Mouse (Mus musculus) liver, postnatal 0 days (tissue): ENCODE measurements around the gene Ddx6. TPM values are rescaled to one million over a fixed set of nuclear protein-coding genes. Genes with fewer than 3 reads are reported as not detected.
A peak's percentile ranks its signal among the peaks of the same experiment; 100 is the strongest.

Source experiments
- ATAC-seq: fragments of 200-750 bp; cut with Nextera tagmentation; 2 replicates; pipeline ENCODE4 v1.8.0; 2017; ENCODE audit warnings: mild to moderate bottlenecking, moderate library complexity
- DNase-seq: peaks from one replicate; pipeline ENCODE4 v3.0.0-alpha.2; 2016
- H3K27ac ChIP-seq: fragments of 300-500 bp; sonication (generic); 2 replicates; pipeline ENCODE4 v1.5.1; 2014; ENCODE audit warnings: antibody characterized with exemption, moderate library complexity, mild to moderate bottlenecking, low read depth
- H3K27me3 ChIP-seq: fragments of 300-500 bp; sonication (generic); 2 replicates; pipeline ENCODE4 v1.6.1; 2014; ENCODE audit warnings: low read length, control low read depth, mixed read lengths; ENCODE audit not compliant: insufficient read depth
- H3K36me3 ChIP-seq: fragments of 300-500 bp; sonication (generic); replicated peaks from 2 replicates; pipeline ENCODE4 v1.6.1; 2014; ENCODE audit warnings: mild to moderate bottlenecking, control low read depth, low read length, moderate library complexity, mixed read lengths; ENCODE audit not compliant: insufficient read depth
- H3K4me1 ChIP-seq: fragments of 300-500 bp; sonication (generic); 2 replicates; pipeline ENCODE4 v1.6.1; 2014; ENCODE audit warnings: antibody characterized with exemption, mild to moderate bottlenecking, control low read depth; ENCODE audit not compliant: insufficient read depth
- H3K4me2 ChIP-seq: fragments of 300-500 bp; sonication (generic); 2 replicates; pipeline ENCODE4 v1.6.1; 2014; ENCODE audit warnings: low read depth, mild to moderate bottlenecking, low read length, moderate library complexity, mixed read lengths
- H3K4me3 ChIP-seq: fragments of 300-500 bp; sonication (generic); 2 replicates; pipeline ENCODE4 v1.5.1; 2014; ENCODE audit warnings: low read depth, low read length
- H3K9ac ChIP-seq: fragments of 300-500 bp; sonication (generic); replicated peaks from 2 replicates; pipeline ENCODE4 v1.6.1; 2014; ENCODE audit warnings: mild to moderate bottlenecking, moderate library complexity
- H3K9me3 ChIP-seq: fragments of 300-500 bp; sonication (generic); 2 replicates; pipeline ENCODE4 v1.6.1; 2016; ENCODE audit warnings: mild to moderate bottlenecking, control low read depth, low read length, mixed read lengths
- CTCF ChIP-seq: sonication (generic); IDR thresholded peaks from 2 replicates; pipeline ENCODE4 v1.5.1; 2016; ENCODE audit warnings: antibody characterized with exemption, low read depth
- EP300 ChIP-seq: IDR thresholded peaks from 2 replicates; pipeline ENCODE4 v1.6.1; 2016; ENCODE audit warnings: antibody characterized with exemption, low read depth, mild to moderate bottlenecking
- WGBS: fragments of 180-500 bp; shearing (Covaris S2); extraction: QIAGEN DNeasy Blood & Tissue Kit; methylation state at CpG from one replicate; pipeline ENCODE4 v1.1.7; 2014; ENCODE audit not compliant: insufficient replicate concordance; 5-methylcytosine and 5-hydroxymethylcytosine counted together
- polyA plus RNA-seq: library from polyadenylated mRNA; unstranded; fragments of >200 nt; fragmentation: Nextera tagmentation; extraction: Ambion mirVana; gene quantifications from 2 replicates; pipeline ENCODE4 v1.2.1, GENCODE M21; 2015

Ddx6 gene
- polyA plus RNA-seq, 1 experiment from 2014 or later = 6.3 TPM

DNA sequence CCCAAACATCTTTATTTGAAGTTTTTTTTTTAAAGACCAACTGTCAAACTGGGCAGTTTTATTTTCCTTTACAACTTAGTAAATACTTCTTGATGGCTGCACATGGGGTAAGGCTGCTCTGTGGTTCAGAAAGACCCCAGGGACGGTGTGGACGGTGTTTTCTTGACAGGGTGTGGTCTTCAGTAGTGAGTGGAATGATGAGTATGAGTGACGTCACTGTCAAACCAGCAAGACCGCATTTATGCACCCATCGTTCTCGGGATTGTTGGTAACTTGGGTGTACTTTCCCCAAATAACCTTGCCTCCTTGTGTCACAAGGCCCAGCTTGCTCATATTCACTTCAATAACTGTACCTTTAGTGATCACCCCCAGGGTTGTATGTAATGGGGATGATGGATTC is 59.0 kb downstream of the Ddx6 start:
- no peak overlapping the region for H3K4me2 ChIP-seq
- no peak overlapping the region for H3K9ac ChIP-seq
- 82% methylated on average over 6 of the region's 6 CpGs for WGBS
- H3K27ac ChIP-seq = no peak overlapping the region
- H3K27me3 ChIP-seq = no peaks in the 10 kb centered on the region
- no peaks in the 10 kb centered on the region for H3K36me3 ChIP-seq
- ATAC-seq = no peak
- DNase-seq = no peak
- no peak overlapping the region for H3K4me3 ChIP-seq
- H3K4me1 ChIP-seq = no peaks in the 10 kb centered on the region
- H3K9me3 ChIP-seq = no peaks in the 10 kb centered on the region
- TF ChIP-seq EP300 = no peak
- no peak for TF ChIP-seq CTCF

DNA sequence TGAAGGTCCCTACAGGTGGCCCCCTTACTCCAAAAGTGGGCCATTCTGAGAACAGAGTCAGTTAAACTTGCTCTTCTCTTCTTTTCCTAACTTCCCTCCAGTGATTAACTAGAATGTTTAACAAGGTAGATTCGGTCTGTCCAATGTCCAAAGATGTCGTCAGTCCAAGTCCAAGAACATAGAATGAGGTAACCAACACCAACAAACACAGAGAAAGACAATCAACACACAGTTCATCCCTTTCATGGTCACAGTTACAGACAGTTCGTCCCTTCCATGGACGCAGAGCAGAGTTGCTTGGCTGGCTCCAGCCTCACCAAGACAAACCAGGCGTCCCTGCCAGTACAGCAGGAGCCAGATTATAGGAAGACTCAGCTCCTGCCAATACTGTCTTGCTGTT is 66.7 kb downstream of the Ddx6 start:
- ATAC-seq (peak; percentile 89), DNase-seq (no peak)
- 64% methylated on average over 5 of the region's 5 CpGs for WGBS
- H3K4me1 ChIP-seq = no peaks in the 10 kb centered on the region
- no peaks in the 10 kb centered on the region for H3K9me3 ChIP-seq
- no peaks in the 10 kb centered on the region for H3K36me3 ChIP-seq
- H3K4me2 ChIP-seq = no peak overlapping the region
- no peak for TF ChIP-seq EP300
- peak overlapping the region; percentile 55; the same call in 1 of the 2 replicates for H3K27ac ChIP-seq
- no peaks in the 10 kb centered on the region for H3K27me3 ChIP-seq
- no peak overlapping the region for H3K4me3 ChIP-seq
- H3K9ac ChIP-seq = no peak overlapping the region

DNA sequence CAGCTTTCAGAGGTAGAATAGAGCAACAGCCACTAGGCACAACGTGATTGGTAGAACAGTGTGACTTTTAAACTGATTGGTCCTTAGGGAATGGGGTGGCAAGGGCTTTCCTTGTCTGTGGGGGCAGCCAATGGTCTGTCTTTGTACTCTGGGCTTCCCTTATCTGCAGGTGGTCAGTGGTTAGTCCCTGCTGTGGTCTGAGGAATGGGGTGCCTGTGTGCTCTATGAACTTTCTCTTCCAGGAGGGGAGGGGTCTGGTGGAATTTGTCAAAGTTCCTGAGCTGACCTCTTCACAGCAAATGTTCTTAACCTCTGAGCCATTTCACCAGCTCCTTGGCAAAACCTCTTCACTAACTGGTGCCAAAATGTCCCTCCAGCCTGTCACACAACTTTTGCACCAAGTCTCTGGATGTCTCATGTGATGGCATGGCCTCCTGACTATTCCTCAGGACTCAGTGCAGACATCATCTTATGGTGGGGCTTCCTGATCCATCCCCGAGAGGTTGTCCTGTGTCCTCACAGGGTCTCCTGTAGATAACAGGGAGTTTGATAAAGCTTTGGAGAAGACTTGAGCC is 67.7 kb downstream of the Ddx6 start:
- Histone ChIP-seq H3K4me1 (no peaks in the 10 kb centered on the region), H3K27ac (no peak overlapping the region), H3K27me3 (no peaks in the 10 kb centered on the region), H3K9ac (no peak overlapping the region), H3K9me3 (no peaks in the 10 kb centered on the region), H3K4me2 (no peak overlapping the region), H3K4me3 (no peak overlapping the region), H3K36me3 (no peaks in the 10 kb centered on the region)
- DNase-seq = no peak
- TF ChIP-seq CTCF (no peak), EP300 (no peak)
- ATAC-seq = no peak
- 52% methylated on average over 2 of the region's 2 CpGs for WGBS

DNA sequence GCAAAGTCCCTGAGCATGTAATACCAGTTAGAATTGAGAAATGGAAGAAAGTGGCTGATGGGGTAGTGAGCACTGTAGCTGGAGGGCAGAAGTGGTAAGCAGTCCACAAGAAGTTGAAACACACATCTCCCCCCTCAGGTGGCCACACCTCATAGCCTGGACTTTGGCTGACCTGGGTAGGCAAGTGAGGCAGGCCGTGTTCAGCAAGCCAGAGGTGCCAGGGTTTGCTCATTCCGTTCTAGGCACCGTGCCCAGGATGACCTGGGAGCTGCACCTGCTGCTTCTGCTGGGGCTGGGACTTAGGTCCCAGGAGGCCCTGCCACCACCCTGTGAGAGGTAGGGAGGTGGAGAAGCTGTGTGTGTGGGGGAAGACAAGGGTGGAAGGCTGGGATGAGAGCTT is 68.3 kb downstream of the Ddx6 start, which contains the start of gene Treh:
Gene Treh (plus strand): TSS at position 229 of the 400 bp plus-strand sequence.
- Histone ChIP-seq H3K9me3 (no peaks in the 10 kb centered on the region), H3K9ac (no peak within 1 kb of the TSS), H3K4me1 (no peaks in the 10 kb centered on the region), H3K36me3 (no peaks in the 10 kb centered on the region), H3K27me3 (no peaks in the 10 kb centered on the region), H3K4me2 (no peak within 1 kb of the TSS), H3K27ac (no peak within 1 kb of the TSS), H3K4me3 (no peak within 1 kb of the TSS)
- ATAC-seq = peak; percentile 52; the same call in 1 of the 2 replicates
- DNase-seq = peak; percentile 37
- WGBS = 77% methylated on average over 3 of the region's 3 CpGs
- TF ChIP-seq EP300 (no peak), CTCF (no peak)

DNA sequence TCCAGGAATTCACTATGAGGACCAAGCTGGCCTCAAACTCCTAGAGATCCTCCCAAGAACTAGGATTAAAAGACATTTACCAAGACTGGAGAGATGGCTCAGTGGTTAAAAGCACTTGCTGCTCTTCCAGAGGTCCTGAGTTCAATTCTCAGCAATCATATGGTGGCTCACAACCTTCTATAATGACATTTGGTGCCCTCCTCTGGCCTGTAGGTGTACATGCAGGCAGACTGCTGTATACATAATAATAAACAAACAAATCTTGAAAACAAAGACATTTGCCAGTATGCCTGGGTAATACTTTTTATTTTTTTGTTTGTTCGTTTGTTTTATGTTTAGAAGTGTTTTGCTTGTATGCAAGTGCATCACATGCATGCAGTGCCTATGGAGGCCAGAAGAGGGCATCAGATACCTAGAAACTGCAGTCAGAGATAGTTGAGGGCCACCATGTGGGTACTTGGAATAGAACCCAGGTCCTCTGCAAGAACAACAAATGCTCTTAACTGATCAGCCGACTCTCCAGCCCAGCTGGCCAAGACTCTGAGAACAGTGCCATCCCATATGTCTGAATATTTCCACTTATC is 73.7 kb downstream of the Ddx6 start:
- no peaks in the 10 kb centered on the region for H3K27me3 ChIP-seq
- no peaks in the 10 kb centered on the region for H3K9me3 ChIP-seq
- no peaks in the 10 kb centered on the region for H3K4me1 ChIP-seq
- no peak overlapping the region for H3K9ac ChIP-seq
- no peak overlapping the region for H3K4me3 ChIP-seq
- H3K27ac ChIP-seq = no peak overlapping the region
- H3K4me2 ChIP-seq = no peak overlapping the region
- H3K36me3 ChIP-seq = no peaks in the 10 kb centered on the region
- WGBS = 84% methylated on average over 2 of the region's 2 CpGs
- DNase-seq (no peak), ATAC-seq (no peak)
- no peak for TF ChIP-seq EP300
- TF ChIP-seq CTCF = peak; percentile 48

DNA sequence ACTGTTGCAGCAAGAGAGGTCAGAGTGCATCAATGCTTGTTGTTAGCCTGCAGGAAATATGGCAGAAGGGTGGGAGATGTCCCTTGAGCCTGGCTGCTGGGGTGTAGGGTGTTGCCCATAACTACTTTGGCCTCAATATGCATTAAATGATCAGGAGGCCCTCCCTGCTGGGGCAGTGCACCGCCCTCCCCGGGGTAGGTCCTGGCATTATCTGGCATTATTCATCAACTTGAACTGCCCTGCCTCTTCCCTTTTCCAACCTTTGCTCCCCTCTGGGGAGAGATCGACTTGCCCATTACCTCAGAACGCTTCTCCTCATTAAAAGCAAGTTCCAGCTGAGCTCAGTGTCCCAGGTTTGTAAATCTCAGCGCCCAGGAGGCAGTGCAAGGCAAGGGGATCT is 74.9 kb downstream of the Ddx6 start:
- H3K27me3 ChIP-seq = no peaks in the 10 kb centered on the region
- DNase-seq = no peak
- H3K36me3 ChIP-seq = no peaks in the 10 kb centered on the region
- no peak overlapping the region for H3K27ac ChIP-seq
- H3K4me2 ChIP-seq = no peak overlapping the region
- H3K4me1 ChIP-seq = no peaks in the 10 kb centered on the region
- H3K9ac ChIP-seq = no peak overlapping the region
- WGBS = 73% methylated on average over 5 of the region's 5 CpGs
- H3K4me3 ChIP-seq = no peak overlapping the region
- no peaks in the 10 kb centered on the region for H3K9me3 ChIP-seq
- TF ChIP-seq CTCF (no peak), EP300 (no peak)
- ATAC-seq = no peak
